Mouse (Mus musculus): ENCODE results near the gene Maml3. TPM values are rescaled to one million over a fixed set of nuclear protein-coding genes. Genes with fewer than 3 reads are reported as not detected.

The Maml3 gene
- total RNA-seq, 2 experiments from 2014 or later: 9.9 to 10.1 TPM

GRCm38 (mm10) chr3:51788591-51789339 lies 316.1 kb downstream of the Maml3 start:
- DNase-seq (ENCODE audit: low spot score in 2 of 2): peak; percentile 47 to 78
- intact Hi-C loops (cut with DNase I): loop anchor here (5.0 kb wide), 1 partner anchor 314 kb away; no protein-coding TSS in a partner anchor

- intact Hi-C loops (cut with DNase I): loop anchor here (5.0 kb wide), 1 partner anchor 314 kb away; no protein-coding TSS in a partner anchor
- DNase-seq (ENCODE audit: low spot score in 2 of 2): no peak
Measured at GRCm38 (mm10) chr3:51787945-51788344, 316.9 kb downstream of the Maml3 start.

- intact Hi-C loops (cut with DNase I): loop anchor here (5.0 kb wide), 1 partner anchor 317 kb away; no protein-coding TSS in a partner anchor
- DNase-seq (ENCODE audit: low spot score in 2 of 2): no peak
Measured at GRCm38 (mm10) chr3:51785796-51786195, 319.1 kb downstream of the Maml3 start.

GRCm38 (mm10) chr3:51782191-51782590 lies 322.7 kb downstream of the Maml3 start:
- DNase-seq (ENCODE audit: low spot score in 2 of 2): no peak
- intact Hi-C loops (cut with DNase I): no loop called here

GRCm38 (mm10) chr3:51778738-51779592 lies 325.9 kb downstream of the Maml3 start:
- peak in 1 of 2 experiments; percentile 23 for DNase-seq (ENCODE audit: low spot score in 2 of 2)
- intact Hi-C loops (cut with DNase I): no loop called here

GRCm38 (mm10) chr3:51778179-51778578 lies 326.7 kb downstream of the Maml3 start:
- DNase-seq (ENCODE audit: low spot score in 2 of 2): no peak
- intact Hi-C loops (cut with DNase I): no loop called here

GRCm38 (mm10) chr3:51776018-51776611 lies 328.8 kb downstream of the Maml3 start:
- no peak for DNase-seq (ENCODE audit: low spot score in 2 of 2)
- intact Hi-C loops (cut with DNase I): no loop called here

GRCm38 (mm10) chr3:51773587-51773986 lies 331.3 kb downstream of the Maml3 start:
- no peak for DNase-seq (ENCODE audit: low spot score in 2 of 2)
- intact Hi-C loops (cut with DNase I): no loop called here

GRCm38 (mm10) chr3:51771839-51772630 lies 332.8 kb downstream of the Maml3 start:
- intact Hi-C loops (cut with DNase I): no loop called here
- DNase-seq (ENCODE audit: low spot score in 2 of 2): no peak

GRCm38 (mm10) chr3:51769196-51769595 lies 335.7 kb downstream of the Maml3 start:
- intact Hi-C loops (cut with DNase I): no loop called here
- no peak for DNase-seq (ENCODE audit: low spot score in 2 of 2)

GRCm38 (mm10) chr3:51765220-51765923 lies 339.5 kb downstream of the Maml3 start:
- intact Hi-C loops (cut with DNase I): no loop called here
- no peak for DNase-seq (ENCODE audit: low spot score in 2 of 2)

GRCm38 (mm10) chr3:51764175-51764574 lies 340.7 kb downstream of the Maml3 start:
- DNase-seq (ENCODE audit: low spot score in 2 of 2): no peak
- intact Hi-C loops (cut with DNase I): no loop called here

GRCm38 (mm10) chr3:51762900-51763299 lies 342.0 kb downstream of the Maml3 start:
- no peak for DNase-seq (ENCODE audit: low spot score in 2 of 2)
- intact Hi-C loops (cut with DNase I): no loop called here

GRCm38 (mm10) chr3:51759534-51759933 lies 345.3 kb downstream of the Maml3 start:
- no peak for DNase-seq (ENCODE audit: low spot score in 2 of 2)
- intact Hi-C loops (cut with DNase I): no loop called here

- intact Hi-C loops (cut with DNase I): no loop called here
- DNase-seq (ENCODE audit: low spot score in 2 of 2): no peak
Measured at GRCm38 (mm10) chr3:51757032-51757431, 347.8 kb downstream of the Maml3 start.

GRCm38 (mm10) chr3:51756283-51756682 lies 348.6 kb downstream of the Maml3 start:
- intact Hi-C loops (cut with DNase I): no loop called here
- no peak for DNase-seq (ENCODE audit: low spot score in 2 of 2)

GRCm38 (mm10) chr3:51753262-51753661 lies 351.6 kb downstream of the Maml3 start:
- DNase-seq (ENCODE audit: low spot score in 2 of 2): no peak
- intact Hi-C loops (cut with DNase I): no loop called here

- no peak for DNase-seq (ENCODE audit: low spot score in 2 of 2)
- intact Hi-C loops (cut with DNase I): no loop called here
Measured at GRCm38 (mm10) chr3:51751440-51751839, 353.4 kb downstream of the Maml3 start.
